Mouse (Mus musculus) thymus, adult 2 months (tissue): ENCODE data around the gene Hist1h3i.

ENCODE experiments used
- CTCF ChIP-seq: fragments of 200-500 bp; IDR thresholded peaks from 2 replicates; pipeline ENCODE4 v1.5.1; 2012; ENCODE audit warnings: mild to moderate bottlenecking, control low read depth, low read length, moderate library complexity, borderline replicate concordance; ENCODE audit not compliant: control insufficient read depth, poor library complexity, insufficient read depth; ENCODE audit errors: extremely low read depth
- POLR2A ChIP-seq: fragments of 200-500 bp; IDR thresholded peaks from 2 replicates; pipeline ENCODE4 v1.6.1; 2012; ENCODE audit warnings: mild to moderate bottlenecking, low read length, control low read depth, moderate library complexity; ENCODE audit not compliant: control insufficient read depth, poor library complexity, insufficient read depth; ENCODE audit errors: extremely low read depth

DNA sequence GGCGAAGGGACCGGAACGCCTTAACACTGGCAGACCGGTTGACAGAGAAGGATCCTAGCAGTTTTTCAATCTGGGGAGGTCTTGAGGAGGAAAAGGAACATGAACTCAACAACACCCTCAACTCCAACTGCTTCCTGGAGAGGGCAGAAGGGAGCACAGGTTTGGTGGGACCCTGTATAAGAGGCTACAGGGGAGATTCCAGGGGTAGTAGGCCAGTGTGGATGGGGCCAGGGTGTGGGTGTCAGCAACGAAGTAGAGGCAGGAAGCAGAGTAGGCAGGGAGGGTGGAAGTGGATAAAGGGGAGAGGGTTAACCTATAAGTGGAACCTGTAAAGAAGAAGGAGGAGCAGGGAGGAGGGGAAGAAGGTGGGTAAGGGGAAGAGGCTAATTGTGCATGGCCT, 49.7 kb downstream of the Hist1h3i start:
- no peak for TF ChIP-seq CTCF
- no peak for TF ChIP-seq POLR2A
